Mouse (Mus musculus) embryo, embryonic 10 days (tissue): ENCODE data around the gene Gpr152.

Source experiments
- DNase-seq: peaks from one replicate; pipeline ENCODE4 v3.0.0-alpha.2; 2015; ENCODE audit warnings: low spot score

Gene Gpr152

DNA sequence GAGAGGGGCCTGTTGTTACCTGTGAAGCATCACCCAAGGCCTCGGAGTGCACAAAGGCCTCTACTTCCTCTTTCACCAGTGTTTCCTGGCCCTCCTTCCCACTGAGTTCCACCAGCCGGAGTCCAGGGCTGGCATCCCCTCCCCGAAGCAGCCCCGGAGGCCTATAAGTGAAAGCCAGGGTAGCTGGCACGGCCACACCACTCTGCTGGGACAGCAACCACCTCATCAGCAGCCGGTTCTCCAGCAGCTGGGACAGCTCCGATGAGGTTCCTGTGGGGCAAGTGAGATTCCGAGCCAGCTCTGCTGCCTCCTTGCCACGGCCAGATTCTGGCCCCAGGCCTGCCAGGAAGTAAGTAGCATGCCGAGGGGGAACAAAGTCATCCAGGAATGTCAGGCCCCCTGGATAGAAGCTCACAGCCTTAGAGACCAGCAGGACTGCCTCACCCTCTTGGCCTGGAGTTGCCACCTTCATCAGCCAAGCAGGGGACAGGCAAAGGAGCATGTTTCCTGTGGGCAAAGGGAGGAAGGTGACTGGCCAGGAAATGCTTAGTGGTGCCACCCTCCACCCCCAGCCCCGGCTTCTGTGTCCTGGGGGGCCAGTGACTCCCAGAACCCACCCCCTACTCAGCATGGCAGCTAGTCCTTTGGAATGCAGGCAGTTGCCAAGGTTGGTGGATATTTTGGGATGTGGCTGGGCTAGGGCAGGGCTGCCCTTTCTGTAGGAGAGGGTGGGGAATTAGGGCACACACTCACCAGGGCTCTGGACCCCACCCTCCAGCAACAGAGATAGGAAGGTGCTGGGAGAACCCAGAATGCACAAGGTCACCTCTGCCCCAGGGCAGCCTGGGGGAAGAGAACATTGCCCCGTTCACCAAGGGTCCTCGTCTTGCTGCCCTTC, 32.1 kb downstream of the Gpr152 start:
- DNase-seq = no peak

DNA sequence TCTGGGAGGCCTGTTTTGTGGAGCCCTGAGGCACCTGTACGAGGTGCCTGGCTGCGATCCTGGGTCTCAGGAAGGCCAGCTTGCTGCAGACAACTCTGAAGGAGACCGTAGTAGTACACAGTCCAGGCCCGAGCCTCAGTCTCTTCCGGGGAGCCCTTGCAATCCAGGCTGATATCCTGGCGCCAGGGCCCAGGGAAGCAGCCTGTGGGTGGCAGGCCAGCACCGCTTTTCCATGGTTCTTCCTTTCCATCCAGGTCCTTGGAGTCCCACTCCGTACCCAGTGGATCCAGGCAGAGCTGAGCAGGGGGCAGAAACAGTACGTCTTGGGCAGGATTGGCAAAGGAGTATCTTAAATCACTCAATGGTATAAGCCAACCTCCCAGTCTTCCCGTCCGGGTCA, 33.3 kb downstream of the Gpr152 start:
- no peak for DNase-seq

DNA sequence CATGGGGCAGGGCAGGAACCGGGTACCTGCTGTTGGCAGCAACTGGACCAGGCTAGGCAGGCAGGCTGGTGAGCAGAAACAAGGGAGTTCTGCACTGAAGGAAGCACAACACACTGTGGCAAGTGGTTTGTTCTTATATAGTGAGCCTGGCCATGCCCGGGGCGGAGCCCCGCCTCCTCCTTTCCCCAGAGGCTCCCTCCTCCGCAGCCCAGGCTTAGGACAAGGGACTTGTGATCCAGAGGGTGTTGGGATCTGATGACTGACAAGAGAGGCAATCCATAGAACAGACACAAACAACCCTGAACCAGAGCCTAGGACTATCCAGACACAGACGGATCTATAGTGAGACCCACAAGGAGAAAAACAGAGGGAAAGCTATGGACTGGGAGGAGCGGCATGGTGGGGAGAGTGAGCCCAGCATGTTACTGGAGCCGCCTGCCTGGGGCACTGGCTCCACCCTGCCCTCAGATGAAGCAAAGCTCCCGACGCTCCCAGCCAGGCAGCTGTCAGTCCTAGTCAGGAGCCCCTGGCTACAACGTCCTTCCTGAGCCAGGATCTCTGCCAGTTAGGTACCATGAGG, 35.9 kb downstream of the Gpr152 start, which contains the start of gene Carns1:
Carns1 (minus strand) TSS at position 112 of the 580 bp plus-strand sequence.
- DNase-seq = peak; percentile 33

DNA sequence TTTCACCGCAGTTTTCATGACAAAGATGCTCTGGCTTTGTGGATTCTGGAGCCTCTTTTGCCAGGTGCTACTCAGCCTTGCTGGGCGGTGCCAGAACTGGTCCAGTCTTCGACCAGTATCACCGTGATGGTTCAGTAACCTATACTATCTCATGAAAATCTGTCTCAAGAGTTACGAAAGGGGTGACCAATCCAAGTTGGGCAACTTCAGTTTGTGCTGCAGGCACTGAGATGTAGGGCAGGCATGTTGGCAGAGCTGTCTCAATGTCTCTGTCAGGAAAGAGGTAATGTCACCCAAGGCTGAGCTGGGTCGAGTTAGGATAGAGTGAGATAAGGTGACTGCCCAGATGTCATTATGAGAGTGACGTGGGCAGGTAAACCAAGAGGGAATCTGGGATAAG, 40.8 kb downstream of the Gpr152 start:
- DNase-seq = no peak

DNA sequence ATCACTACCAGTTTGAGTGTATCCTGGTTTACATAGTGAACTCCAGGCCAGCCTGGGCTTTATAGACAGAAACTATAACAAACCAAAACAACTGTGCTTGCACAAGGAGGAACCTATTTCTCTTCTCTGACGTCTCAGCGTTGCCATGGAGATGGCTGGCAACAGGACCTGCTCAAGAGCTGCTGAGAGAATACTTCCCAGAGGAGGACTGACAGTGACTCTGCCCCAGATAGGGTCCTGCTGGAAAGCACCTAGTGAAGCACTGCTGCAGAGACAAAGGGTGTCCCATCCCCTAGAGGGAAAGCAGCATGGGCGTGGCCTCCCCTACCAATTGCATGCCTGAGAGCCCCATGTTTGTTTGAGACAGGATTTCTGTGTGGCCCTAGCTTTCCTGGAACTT, 42.3 kb downstream of the Gpr152 start:
- peak; percentile 66 for DNase-seq

DNA sequence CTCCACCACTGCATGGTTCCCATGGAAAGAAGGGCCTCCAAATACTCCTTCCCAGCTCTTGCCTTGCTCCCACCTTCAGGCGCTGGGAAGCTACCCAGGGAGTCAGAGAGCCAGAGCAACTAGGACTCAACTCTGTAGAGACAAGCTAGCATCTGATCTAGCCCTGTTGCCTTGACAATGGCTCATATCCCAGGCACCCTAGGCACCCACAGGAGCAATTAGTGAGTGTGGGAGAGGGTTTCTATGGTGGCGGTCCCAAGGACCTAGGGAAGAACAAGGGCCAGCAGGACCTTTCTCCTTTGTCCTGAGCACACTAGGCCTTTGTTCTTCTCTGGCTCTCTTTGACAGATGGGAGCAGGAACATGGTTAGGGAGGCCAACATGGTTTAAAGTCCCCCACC, 44.1 kb downstream of the Gpr152 start:
- DNase-seq = no peak

DNA sequence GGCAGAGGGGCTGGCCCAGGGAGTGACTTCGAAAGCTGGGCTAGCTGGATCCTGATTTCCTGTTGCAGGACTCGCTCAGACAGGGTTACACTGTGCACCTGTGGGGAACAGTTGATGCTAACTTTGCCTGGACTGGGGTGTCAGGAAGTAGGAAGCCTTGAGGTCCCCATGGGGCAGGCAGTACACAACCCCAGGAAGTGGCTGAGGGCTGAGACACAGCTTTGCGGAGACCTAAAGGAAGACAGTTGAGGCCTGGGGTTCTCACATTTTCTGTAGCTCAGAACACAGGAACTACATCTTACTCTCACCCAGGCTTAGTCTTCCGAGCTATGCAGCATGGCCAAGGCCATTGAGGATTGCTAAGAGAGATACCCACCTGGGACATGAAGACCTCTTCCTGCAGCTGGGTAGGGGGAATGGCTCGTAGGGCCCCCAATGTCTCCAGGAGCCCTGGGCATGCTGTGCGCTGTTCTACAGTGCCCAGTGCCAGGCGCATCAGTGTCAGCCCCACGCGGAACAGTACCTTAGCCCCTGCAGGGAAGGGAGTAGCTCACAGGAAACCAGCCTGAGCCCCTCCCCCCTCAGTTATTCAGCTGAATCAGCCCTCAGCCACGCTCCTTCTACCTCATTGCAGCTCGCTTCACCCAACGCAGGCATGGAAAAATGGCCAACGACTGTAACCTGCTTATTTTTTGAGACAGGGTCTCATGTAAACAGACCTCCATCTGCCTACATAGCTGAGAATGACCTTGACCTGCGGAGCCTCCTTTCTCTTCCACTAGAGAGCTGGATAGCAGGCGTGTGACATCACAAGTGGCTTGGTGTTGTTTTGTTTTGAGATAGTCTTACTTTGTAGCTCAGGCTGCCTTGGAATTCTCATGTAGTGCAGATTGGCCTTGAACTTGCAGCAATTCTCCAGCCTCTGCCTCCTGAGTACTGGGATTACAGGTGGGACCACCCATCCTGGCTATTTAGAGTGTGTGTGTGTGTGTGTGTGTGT, 45.7 kb downstream of the Gpr152 start:
- DNase-seq = no peak

DNA sequence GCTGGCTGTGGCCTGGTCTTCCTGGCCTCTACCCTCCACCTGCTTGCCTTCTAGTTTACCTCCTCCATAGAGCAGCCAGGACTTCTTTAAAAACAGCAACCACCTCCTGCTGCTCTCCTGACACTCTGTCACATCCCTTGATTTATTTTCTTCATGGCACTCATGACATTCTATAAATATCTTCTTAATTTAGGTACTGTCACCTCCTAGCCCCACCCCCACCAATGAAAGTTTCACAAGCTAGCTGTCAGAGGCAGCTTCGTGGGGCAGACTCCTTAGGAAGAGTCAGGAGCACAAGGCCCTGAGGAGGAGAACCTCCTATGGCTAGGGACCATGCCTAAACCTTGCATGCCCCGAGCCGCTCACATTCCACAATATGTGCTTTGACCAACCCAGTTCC, 47.7 kb downstream of the Gpr152 start:
- DNase-seq = no peak

DNA sequence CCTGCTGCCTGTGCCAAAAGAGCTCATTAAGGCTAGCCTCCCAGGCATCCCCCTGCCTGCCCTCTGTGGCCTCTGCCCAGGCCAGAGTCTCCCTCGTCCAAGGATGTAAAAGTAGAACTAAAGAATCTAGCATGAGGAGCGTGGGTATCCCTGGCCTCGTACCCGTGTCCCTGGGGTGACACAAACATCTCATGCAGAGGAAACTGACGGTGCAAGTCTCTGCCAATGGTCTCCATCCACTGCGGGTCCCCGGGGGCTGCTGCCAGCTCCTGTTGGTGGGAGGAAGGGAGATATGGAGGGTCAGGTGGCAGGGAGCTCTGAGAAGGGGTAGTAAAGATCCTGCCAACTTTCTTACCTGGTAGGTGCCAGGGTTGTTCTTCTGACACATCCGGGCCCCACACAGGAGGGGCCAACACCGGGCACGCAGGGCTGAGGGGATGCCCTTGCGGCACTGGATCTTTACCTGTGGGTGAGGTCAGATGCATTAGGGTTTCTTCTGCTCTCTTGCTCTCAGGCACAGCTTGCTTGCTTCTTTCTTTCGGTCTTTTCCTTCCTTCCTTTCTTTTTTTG, 49.5 kb downstream of the Gpr152 start:
- no peak for DNase-seq

DNA sequence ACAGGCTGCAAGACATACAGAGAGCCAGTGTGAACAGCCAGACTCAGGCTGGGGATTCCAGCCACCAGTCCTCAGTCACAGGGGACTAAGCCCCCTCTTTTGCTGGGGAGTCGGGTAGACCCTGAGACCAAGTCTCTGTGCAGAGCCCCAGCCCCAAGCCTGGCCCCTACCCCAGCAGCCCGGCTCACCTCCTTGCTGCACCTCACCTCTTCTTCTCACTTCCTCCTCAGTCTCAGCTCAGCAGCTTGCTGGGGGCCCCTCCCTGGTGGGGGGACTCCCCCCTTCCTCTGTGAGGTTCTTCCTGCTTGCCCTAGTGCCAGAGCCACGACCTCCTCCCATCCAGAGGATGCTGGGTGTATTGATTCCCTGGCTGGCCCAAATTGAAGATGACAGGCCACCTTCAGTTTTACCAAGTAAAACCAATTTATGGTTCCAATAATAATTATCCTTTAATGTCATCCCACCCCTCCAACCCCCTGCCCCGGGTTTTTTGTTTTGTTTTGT, 51.3 kb downstream of the Gpr152 start, which contains the start of gene Tbc1d10c:
Tbc1d10c (minus strand) TSS at position 454 of the 504 bp plus-strand sequence.
- no peak for DNase-seq

DNA sequence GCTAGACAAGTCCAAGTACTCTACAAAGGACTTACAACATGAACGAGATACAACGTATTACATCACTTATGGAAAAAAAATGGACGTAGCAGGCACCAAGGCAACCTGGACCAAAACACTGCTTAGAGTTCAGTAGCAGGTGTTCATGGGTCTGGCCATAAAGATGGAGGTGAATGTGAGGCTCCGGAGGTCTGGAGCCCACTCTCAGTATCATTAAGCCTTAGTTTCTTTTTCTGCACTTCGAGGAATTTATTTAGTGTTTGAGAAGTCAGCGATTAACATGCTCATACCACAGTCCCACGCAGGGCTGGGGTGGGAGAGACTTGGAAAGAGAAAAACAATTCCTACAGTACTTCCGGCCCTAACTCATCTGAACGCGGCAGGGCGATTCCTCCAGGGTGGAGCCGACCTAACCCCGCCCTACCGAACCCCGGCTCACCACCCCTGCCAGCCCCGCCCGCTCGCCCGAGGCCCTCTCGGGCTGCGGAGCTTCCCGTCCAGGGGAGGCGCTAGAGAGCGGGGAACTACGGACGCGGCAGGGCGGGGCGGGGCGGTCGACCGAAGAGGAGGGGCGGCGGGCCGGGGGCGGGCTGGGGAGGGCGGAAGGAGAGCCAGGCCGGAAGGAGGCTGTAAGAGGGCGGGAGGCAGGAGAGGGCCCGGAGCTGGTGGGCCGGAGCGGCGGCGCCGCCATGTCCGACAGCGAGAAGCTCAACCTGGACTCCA, 52.1 kb downstream of the Gpr152 start, which contains the start of gene Ppp1ca:
Ppp1ca (plus strand) TSS at position 538 of the 723 bp plus-strand sequence.
- DNase-seq = peak; percentile 93

DNA sequence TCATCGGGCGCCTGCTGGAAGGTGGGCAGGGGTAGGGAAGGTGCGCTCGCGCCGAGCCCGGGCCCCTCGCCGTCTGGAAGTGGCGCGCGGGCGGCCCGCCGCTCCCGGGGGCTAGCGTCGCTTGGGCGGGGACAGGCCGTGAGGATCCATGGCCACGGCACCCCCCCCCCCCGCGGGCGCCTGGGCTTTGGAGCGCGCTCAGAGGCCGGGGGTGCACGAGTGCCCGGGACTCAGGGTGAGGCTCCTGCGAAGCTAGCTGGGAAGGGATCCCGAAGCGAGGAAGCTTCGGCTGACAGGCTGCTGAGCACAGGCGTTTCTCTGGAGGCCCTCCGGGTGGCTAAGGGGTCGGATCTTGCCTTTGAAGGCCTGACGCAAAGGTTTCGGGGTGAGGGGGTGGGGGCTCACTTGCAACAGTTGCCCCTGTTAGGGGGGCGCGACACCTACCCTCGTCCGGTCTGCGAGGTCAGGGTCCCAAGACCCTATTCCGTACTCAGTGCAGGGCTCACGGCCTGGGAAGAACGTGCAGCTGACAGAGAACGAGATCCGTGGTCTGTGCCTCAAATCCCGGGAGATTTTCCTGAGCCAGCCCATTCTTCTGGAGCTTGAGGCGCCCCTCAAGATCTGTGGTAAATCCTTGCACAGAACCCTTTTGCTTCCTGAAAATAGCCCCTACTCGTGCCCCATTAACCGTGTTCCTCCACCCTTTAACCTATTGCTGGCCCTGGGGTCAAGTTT, 52.8 kb downstream of the Gpr152 start:
- DNase-seq = peak; percentile 31

DNA sequence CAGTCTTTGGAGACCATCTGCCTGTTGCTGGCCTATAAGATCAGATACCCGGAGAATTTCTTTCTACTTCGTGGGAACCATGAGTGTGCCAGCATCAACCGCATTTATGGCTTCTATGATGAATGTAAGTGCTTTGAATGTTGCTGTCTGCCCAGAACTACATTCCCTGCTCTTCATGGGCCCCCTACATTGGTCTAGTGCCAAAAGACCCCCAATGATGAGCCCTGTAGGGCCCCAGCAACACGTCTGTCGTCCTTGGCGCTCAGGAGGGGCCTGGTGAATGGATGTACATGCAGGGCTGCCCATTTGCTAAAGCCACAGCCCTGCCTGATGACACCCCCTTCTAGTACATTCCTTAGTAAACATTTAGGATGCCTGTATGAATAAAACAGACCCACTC, 53.5 kb downstream of the Gpr152 start:
- no peak for DNase-seq

DNA sequence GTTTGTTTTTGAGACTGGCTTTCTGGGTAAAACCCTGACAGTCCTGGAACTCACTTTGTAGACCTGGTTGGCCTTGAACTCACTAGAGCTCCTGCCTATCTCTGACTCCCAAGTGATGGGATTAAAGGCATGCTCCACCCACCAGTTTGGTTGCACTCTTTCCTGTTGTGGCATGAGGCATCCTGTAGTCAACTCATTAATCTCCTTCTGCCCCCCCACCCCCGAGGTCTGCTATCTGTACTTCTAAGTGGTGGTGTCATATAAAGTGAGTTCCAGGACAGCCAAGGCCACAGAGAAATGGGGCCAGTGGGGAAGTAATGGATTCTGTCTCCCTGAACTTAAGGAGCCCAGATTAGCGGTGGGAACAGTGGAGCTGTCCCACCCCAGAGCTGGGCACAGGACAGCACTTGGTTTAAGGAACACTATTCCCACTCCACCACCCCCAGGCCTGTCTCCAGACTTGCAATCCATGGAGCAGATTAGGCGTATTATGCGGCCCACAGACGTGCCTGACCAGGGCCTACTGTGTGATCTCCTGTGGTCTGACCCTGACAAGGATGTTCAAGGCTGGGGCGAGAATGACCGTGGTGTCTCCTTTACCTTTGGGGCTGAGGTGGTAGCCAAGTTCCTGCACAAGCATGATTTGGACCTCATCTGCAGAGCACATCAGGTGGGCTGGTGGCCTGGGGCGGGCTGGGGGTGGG, 54.6 kb downstream of the Gpr152 start:
- no peak for DNase-seq

DNA sequence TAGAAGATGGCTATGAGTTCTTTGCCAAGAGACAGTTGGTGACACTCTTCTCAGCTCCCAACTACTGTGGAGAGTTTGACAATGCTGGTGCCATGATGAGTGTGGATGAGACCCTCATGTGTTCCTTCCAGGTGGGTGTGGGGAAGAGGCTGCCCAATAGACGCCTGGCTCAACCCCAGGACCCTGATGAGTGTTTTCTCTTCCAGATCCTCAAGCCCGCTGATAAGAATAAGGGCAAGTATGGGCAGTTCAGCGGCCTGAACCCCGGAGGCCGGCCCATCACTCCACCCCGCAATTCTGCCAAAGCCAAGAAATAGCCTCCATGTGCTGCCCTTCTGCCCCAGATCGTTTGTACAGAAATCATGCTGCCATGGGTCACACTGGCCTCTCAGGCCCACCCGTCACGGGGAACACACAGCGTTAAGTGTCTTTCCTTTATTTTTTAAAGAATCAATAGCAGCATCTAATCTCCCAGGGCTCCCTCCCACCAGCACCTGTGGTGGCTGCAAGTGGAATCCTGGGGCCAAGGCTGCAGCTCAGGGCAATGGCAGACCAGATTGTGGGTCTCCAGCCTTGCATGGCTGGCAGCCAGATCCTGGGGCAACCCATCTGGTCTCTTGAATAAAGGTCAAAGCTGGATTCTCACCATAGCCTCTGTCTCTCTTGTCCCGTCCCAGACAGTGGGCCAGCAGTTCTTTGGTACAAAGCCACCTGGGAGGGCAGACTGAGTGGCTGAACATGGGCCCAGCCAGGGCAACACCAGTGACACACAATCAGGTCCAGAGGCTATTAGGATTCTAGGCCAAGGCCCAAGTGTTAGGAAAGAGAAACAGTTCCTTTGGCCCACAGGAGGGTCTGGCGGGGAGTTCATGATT, 55.4 kb downstream of the Gpr152 start:
- DNase-seq = no peak
